Mouse (Mus musculus) lung, embryonic 16.5 days (tissue): Measurements from ENCODE around the gene Raet1e. TPM values are rescaled to one million over a fixed set of nuclear protein-coding genes. Genes with fewer than 3 reads are reported as not detected.
"Not testable (repeated sequence)": the region's sequence is repeated elsewhere in the genome, so short reads cannot be mapped to it uniquely, and the experiment has no call there.

Experiments
- ATAC-seq: fragments of 200-750 bp; cut with Nextera tagmentation; 2 replicates; pipeline ENCODE4 v1.8.0; 2017; ENCODE audit warnings: low read depth, mild to moderate bottlenecking, moderate library complexity
- H3K27ac ChIP-seq: fragments of 300-500 bp; sonication (generic); 2 replicates; pipeline ENCODE4 v1.5.1; 2014; ENCODE audit warnings: mild to moderate bottlenecking, control low read depth, low read length
- H3K27me3 ChIP-seq: fragments of 300-500 bp; sonication (generic); 2 replicates; pipeline ENCODE4 v1.6.1; 2014; ENCODE audit warnings: low read depth, low read length, mixed read lengths; ENCODE audit not compliant: control insufficient read depth, insufficient read depth
- H3K36me3 ChIP-seq: fragments of 300-500 bp; sonication (generic); 2 replicates; pipeline ENCODE4 v1.6.1; 2014; ENCODE audit warnings: low read length; ENCODE audit not compliant: control insufficient read depth, insufficient read depth
- H3K4me1 ChIP-seq: fragments of 300-500 bp; sonication (generic); replicated peaks from 2 replicates; pipeline ENCODE4 v1.6.1; 2014; ENCODE audit warnings: low read length, mixed read lengths; ENCODE audit not compliant: control insufficient read depth, insufficient read depth
- H3K4me2 ChIP-seq: fragments of 300-500 bp; sonication (generic); 2 replicates; pipeline ENCODE4 v1.6.1; 2014; ENCODE audit warnings: low read depth, low read length, control low read depth
- H3K4me3 ChIP-seq: fragments of 300-500 bp; sonication (generic); 2 replicates; pipeline ENCODE4 v1.5.1; 2014; ENCODE audit warnings: mild to moderate bottlenecking, low read length, control low read depth
- H3K9ac ChIP-seq: fragments of 300-500 bp; sonication (generic); 2 replicates; pipeline ENCODE4 v1.6.1; 2014; ENCODE audit warnings: low read length, control low read depth
- H3K9me3 ChIP-seq: fragments of 300-500 bp; sonication (generic); 2 replicates; pipeline ENCODE4 v1.6.1; 2016; ENCODE audit warnings: low read length; ENCODE audit not compliant: control insufficient read depth
- WGBS: fragments of 180-500 bp; shearing (Covaris S2); extraction: QIAGEN DNeasy Blood & Tissue Kit; methylation state at CpG from one replicate; pipeline ENCODE4 v1.1.7; 2014; 5-methylcytosine and 5-hydroxymethylcytosine counted together
- polyA plus RNA-seq: library from polyadenylated mRNA; unstranded; fragments of >200 nt; fragmentation: Nextera tagmentation; extraction: Ambion mirVana; gene quantifications from 2 replicates; pipeline ENCODE4 v1.2.1, GENCODE M21; 2015

Gene Raet1e
- polyA plus RNA-seq, 1 experiment from 2014 or later, result 10.8 TPM

- not testable (repeated sequence) for H3K27ac ChIP-seq, H3K36me3 ChIP-seq, H3K4me1 ChIP-seq, H3K9me3 ChIP-seq, H3K9ac ChIP-seq, H3K27me3 ChIP-seq
- Histone ChIP-seq H3K4me2 (peak overlapping the region; percentile 29), H3K4me3 (peak overlapping the region; percentile 16; the same call in 1 of the 2 replicates)
- WGBS, result 34% methylated on average over 13 of the region's 16 CpGs
- ATAC-seq, result peak; percentile 60; the same call in 1 of the 2 replicates
Measured at GRCm38 (mm10) chr10:22163705-22164583, 5.6 kb downstream of the Raet1e start.

DNA sequence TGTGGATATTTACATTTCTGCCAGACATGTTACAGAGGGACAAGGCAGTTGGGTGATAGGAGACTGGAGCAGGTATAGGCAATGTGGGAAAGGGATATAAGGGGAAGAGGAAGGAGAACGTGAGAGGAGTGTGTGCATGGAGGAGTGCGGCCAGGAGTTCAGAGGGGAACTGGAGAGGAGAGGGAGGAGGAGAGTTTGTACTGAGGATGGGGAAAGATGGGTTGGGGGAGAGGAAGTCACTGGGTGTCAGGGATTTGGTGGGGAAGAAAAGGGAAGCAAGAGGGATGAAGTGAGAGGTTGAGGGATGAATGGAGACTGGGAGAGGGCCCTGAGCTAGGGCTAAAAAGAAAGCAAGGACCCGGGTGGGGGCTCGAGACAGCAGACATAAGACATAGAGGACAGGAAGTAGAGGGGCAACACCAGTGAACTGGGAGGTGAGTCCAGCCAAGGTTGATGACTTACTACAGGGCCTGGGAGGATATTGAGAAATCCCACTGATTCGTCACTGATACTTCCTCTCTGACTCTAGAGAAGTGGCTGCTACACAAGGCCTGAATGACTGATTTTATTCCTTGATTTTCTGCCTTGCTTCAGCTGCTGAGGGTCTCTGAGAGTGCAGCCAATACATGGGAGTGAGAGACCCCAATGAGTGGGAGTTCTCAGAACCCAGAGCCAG lies 7.1 kb downstream of the Raet1e start:
- not testable (repeated sequence) for H3K4me1 ChIP-seq, H3K4me3 ChIP-seq, H3K27ac ChIP-seq, H3K4me2 ChIP-seq, H3K9me3 ChIP-seq, H3K27me3 ChIP-seq, ATAC-seq, H3K9ac ChIP-seq, H3K36me3 ChIP-seq
- WGBS, result 57% methylated on average over 4 of the region's 5 CpGs

- not testable (repeated sequence) for H3K36me3 ChIP-seq, H3K27me3 ChIP-seq, H3K4me3 ChIP-seq, H3K4me1 ChIP-seq, H3K4me2 ChIP-seq, H3K9me3 ChIP-seq, H3K9ac ChIP-seq, H3K27ac ChIP-seq, ATAC-seq
- whole genome bisulfite sequencing, result 66% methylated on average over 2 of the region's 2 CpGs
Measured at GRCm38 (mm10) chr10:22166025-22166424, 7.7 kb downstream of the Raet1e start.

- H3K9me3 ChIP-seq, H3K27ac ChIP-seq, H3K4me2 ChIP-seq, H3K4me3 ChIP-seq, H3K36me3 ChIP-seq, ATAC-seq, H3K9ac ChIP-seq, H3K27me3 ChIP-seq, H3K4me1 ChIP-seq: not testable (repeated sequence)
- 38% methylated on average over 1 of the region's 1 CpGs for WGBS
Measured at GRCm38 (mm10) chr10:22167061-22167460, 8.7 kb downstream of the Raet1e start.

DNA sequence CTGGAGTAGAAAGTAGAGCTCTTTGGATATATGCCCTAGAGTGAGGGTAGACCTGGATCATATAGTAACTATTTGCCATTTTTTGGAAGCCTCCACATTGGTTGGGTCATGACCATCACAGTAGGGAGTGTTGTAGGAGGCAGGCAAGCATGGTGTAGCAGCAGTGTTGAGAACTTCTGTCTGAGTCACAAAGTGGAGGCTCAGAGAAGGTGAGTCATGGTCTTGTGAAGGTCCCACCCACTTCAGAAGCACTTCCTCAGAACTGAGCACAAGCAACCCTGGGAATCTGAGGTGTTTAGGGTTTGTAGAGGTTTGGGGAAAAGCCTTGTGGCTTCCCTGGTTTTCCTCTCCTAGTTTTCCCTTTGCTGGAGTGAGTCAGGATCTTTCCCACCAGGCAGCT lies 10.7 kb downstream of the Raet1e start:
- H3K9ac ChIP-seq, H3K27me3 ChIP-seq, H3K4me1 ChIP-seq, H3K27ac ChIP-seq, ATAC-seq, H3K4me2 ChIP-seq, H3K36me3 ChIP-seq, H3K9me3 ChIP-seq, H3K4me3 ChIP-seq: not testable (repeated sequence)

DNA sequence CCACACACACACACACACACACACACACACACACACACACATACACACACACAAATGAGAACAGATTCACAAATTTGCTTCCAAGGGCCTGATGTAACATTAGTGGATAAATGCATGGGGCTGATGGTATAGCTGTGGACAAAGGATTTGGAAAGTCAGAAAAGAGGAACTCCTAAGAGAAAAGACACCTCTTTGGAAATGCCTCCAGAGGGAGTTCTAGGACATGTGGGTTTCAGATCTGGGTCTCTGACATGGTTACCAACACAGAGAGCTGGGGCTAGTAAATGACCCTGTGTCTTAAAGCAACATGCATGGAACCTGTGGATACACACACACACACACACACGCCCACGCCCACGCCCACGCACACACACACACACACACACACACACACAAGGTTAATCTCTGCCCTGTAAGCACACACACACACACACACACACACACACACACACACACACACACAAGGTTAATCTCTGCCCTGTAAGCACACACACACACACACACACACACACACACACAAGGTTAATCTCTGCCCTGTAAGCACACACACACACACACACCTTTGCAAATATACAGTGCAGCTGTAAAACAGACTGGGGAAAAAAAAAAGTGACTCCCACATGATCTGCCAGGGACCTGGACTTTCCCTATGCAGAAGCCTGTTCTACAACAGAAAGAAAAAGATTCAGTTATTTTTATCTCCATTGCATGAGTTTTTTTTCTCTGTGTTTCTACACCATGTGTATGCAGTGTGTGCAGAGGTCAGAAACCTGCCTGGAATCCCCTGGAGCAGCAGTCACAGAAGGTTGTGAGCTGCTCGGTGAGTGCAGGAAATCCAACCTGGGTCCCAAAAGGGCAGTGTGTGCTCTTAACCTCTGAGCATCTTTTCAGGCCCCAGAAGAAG lies 14.3 kb downstream of the Raet1e start:
- H3K9ac ChIP-seq, H3K27me3 ChIP-seq, H3K9me3 ChIP-seq, H3K36me3 ChIP-seq, H3K27ac ChIP-seq, H3K4me1 ChIP-seq: not testable (repeated sequence)
- Histone ChIP-seq H3K4me2 (0 out of 2 replicates have a peak overlapping the region, but pooled peaks have one; percentile 20), H3K4me3 (peak overlapping the region; percentile 15; the same call in 1 of the 2 replicates)
- peak; percentile 20; the same call in 1 of the 2 replicates for ATAC-seq
- 67% methylated on average over 4 of the region's 5 CpGs for WGBS

DNA sequence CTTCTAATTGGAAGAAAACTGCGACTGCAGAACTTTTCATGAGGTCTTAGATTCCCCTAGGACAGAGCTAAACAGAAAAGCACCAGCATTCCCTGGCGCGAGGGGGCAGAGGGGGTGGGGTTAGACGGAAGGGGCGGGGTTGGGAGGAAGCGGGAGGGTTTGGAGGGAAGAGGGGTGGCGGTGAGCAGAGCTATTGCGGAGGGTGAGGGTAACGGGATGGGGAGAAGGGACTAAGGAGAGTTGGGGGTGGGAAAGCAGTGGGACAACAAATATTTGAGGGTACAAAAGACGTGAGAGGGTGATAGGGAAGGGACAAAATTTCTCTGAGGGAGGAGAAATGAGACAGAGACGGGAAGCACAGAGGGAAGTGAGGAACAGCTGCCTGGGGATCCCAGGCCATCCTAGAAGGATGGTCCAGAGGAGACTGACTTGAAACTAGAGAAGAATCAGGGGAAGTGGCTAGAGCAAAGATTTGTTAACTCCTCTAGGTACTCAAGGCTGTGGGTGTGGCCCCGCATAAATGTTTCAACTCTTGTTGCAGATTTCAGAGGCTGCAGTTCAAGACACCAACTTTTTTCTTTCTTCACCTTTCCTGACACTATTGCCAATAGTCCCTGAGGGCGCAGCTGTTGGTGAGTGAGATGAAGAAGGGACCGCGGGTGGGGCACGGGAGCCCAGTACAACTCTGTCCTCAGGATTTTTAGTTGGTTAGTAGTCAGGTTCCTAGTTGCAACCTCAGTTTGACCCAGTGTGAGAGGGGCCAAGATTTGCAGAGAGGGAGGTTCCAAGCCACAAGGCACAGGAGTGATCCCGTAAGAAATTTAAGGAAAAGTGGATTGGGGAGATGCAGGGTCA lies 15.2 kb downstream of the Raet1e start:
- not testable (repeated sequence) for H3K27ac ChIP-seq, H3K9me3 ChIP-seq, H3K36me3 ChIP-seq, H3K9ac ChIP-seq, H3K4me1 ChIP-seq, H3K27me3 ChIP-seq
- WGBS, result 15% methylated on average over 11 of the region's 17 CpGs
- peak overlapping the region; percentile 15; the same call in 1 of the 2 replicates for H3K4me3 ChIP-seq
- 0 out of 2 replicates have a peak overlapping the region, but pooled peaks have one; percentile 20 for H3K4me2 ChIP-seq
- ATAC-seq, result peak; percentile 72; the same call in 1 of the 2 replicates

- not testable (repeated sequence) for H3K9me3 ChIP-seq, H3K4me1 ChIP-seq, H3K36me3 ChIP-seq, H3K4me2 ChIP-seq, ATAC-seq, H3K27me3 ChIP-seq, H3K9ac ChIP-seq, H3K4me3 ChIP-seq, H3K27ac ChIP-seq
- WGBS, result 68% methylated on average over 1 of the region's 2 CpGs
Measured at GRCm38 (mm10) chr10:22174190-22174487, 15.8 kb downstream of the Raet1e start.
